Mouse (Mus musculus) heart, postnatal 0 days (tissue): ENCODE measurements around the gene Rergl. TPM values are rescaled to one million over a fixed set of nuclear protein-coding genes. Genes with fewer than 3 reads are reported as not detected.

ENCODE experiments used
- ATAC-seq: fragments of 200-750 bp; cut with Nextera tagmentation; 2 replicates; pipeline ENCODE4 v1.8.0; 2017; ENCODE audit warnings: low read depth, moderate number of reproducible peaks, moderate library complexity; ENCODE audit not compliant: insufficient read depth
- DNase-seq: peaks from one replicate; pipeline ENCODE4 v3.0.0-alpha.2; 2016; ENCODE audit warnings: low spot score
- H3K27ac ChIP-seq: fragments of 300-500 bp; sonication (generic); 2 replicates; pipeline ENCODE4 v1.5.1; 2014; ENCODE audit warnings: low read depth, mild to moderate bottlenecking
- H3K27me3 ChIP-seq: fragments of 300-500 bp; sonication (generic); 2 replicates; pipeline ENCODE4 v1.6.1; 2014; ENCODE audit warnings: low read length, mixed read lengths; ENCODE audit not compliant: control insufficient read depth, insufficient read depth
- H3K36me3 ChIP-seq: fragments of 300-500 bp; sonication (generic); replicated peaks from 2 replicates; pipeline ENCODE4 v1.6.1; 2014; ENCODE audit warnings: low read length, mixed read lengths; ENCODE audit not compliant: control insufficient read depth, insufficient read depth
- H3K4me1 ChIP-seq: fragments of 300-500 bp; sonication (generic); 2 replicates; pipeline ENCODE4 v1.6.1; 2014; ENCODE audit warnings: antibody characterized with exemption; ENCODE audit not compliant: control insufficient read depth, insufficient read depth
- H3K4me2 ChIP-seq: fragments of 300-500 bp; sonication (generic); 2 replicates; pipeline ENCODE4 v1.6.1; 2014; ENCODE audit warnings: low read depth, mild to moderate bottlenecking, low read length, moderate library complexity
- H3K4me3 ChIP-seq: fragments of 300-500 bp; sonication (generic); 2 replicates; pipeline ENCODE4 v1.5.1; 2014; ENCODE audit warnings: low read depth, low read length
- H3K9ac ChIP-seq: fragments of 300-500 bp; sonication (generic); replicated peaks from 2 replicates; pipeline ENCODE4 v1.6.1; 2014; ENCODE audit warnings: low read depth, low read length, mixed read lengths
- H3K9me3 ChIP-seq: fragments of 300-500 bp; sonication (generic); replicated peaks from 2 replicates; pipeline ENCODE4 v1.6.1; 2016; ENCODE audit warnings: low read length; ENCODE audit not compliant: control insufficient read depth
- CTCF ChIP-seq: IDR thresholded peaks from 2 replicates; pipeline ENCODE4 v1.5.1; 2016; ENCODE audit warnings: antibody characterized with exemption, control low read depth, low read depth
- EP300 ChIP-seq: IDR thresholded peaks from 2 replicates; pipeline ENCODE4 v1.6.1; 2016; ENCODE audit warnings: antibody characterized with exemption, low read depth
- WGBS: fragments of 180-500 bp; shearing (Covaris S2); extraction: QIAGEN DNeasy Blood & Tissue Kit; methylation state at CpG from one replicate; pipeline ENCODE4 v1.1.7; 2014; 5-methylcytosine and 5-hydroxymethylcytosine counted together
- polyA plus RNA-seq: library from polyadenylated mRNA; unstranded; fragments of >200 nt; fragmentation: Nextera tagmentation; extraction: Ambion mirVana; gene quantifications from 2 replicates; pipeline ENCODE4 v1.2.1, GENCODE M21; 2015
- total RNA-seq: library from RNA; depleted of rRNA; stranded (reverse); fragments of >200 nt; gene quantifications from 2 replicates; pipeline ENCODE4 v1.2.3, GENCODE M21; 2014; ENCODE audit warnings: low replicate concordance; rRNA removed

Rergl gene
- total and polyA plus RNA-seq, 2 experiments from 2014 or later = not detected

DNA sequence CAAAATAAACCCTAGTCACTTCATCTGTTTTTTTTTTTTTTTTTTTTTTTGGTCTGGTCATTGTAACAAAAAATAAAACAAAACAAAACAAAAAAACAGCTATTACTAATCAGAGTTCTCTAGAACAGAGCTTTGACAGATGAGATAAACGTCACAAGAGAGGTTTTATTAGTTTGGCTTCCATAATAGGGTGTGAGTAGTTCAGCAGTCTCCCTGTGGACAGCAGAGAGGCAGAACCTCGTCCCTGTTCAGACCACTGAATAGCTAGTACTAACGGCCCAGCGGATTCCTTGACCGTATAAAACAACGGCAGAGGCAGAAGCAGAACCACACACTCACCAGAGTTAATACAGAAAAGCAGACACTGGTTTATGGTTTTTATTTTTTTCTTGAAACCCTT lies 36.8 kb downstream of the Rergl start:
- H3K4me3 ChIP-seq = no peak overlapping the region
- no peaks in the 10 kb centered on the region for H3K27me3 ChIP-seq
- H3K9me3 ChIP-seq = no peaks in the 10 kb centered on the region
- no peak overlapping the region for H3K4me2 ChIP-seq
- no peak for TF ChIP-seq CTCF
- no peak overlapping the region for H3K9ac ChIP-seq
- DNase-seq = no peak
- no peak for ATAC-seq
- H3K4me1 ChIP-seq = no peaks in the 10 kb centered on the region
- WGBS = 56% methylated on average over 6 of the region's 6 CpGs
- no peak overlapping the region for H3K27ac ChIP-seq
- no peaks in the 10 kb centered on the region for H3K36me3 ChIP-seq

DNA sequence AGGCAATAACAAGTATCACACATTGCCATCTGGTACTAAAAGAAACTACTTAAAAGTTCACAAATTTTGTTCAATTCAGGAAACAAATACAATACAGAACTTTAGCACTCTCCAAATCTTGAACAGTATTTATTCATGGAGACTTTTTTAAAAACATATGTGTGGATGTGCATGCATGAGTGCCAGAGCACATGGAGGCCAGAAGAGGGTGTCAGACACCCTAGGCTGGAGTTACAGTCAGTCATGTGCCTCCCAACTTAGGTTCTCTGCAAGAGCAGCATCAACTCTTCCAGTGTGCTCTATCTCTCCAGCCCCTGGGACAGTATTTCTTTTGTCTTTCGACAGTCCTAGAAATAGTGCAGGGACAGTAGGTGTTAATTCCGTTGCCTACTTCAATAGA lies 37.5 kb downstream of the Rergl start:
- Histone ChIP-seq H3K4me2 (no peak overlapping the region), H3K27me3 (no peaks in the 10 kb centered on the region), H3K9me3 (no peaks in the 10 kb centered on the region), H3K4me1 (no peaks in the 10 kb centered on the region), H3K4me3 (no peak overlapping the region), H3K27ac (no peak overlapping the region), H3K36me3 (no peaks in the 10 kb centered on the region), H3K9ac (no peak overlapping the region)
- ATAC-seq = no peak
- TF ChIP-seq EP300 (no peak), CTCF (no peak)
- whole genome bisulfite sequencing = 75% methylated on average over 2 of the region's 2 CpGs
- no peak for DNase-seq

DNA sequence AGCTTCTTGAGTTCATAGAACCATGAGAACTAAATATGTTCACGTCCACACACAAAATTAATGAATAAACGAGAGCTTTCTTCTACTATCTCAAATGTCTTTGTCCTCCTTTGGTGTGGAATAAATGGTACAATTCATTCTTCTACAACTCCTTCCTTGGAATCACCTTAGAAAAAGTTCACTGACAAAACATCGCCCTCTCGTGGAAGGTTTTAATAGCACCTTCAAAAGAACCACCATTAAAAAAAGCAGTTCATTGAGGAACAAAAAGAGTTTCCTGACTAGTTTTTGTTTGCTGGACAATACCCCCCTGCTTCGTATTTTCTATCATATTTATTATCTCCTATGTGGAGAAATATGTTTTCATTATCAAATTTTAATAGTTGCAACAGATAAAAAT lies 40.7 kb downstream of the Rergl start:
- DNase-seq = no peak
- H3K4me3 ChIP-seq = no peak overlapping the region
- no peaks in the 10 kb centered on the region for H3K27me3 ChIP-seq
- TF ChIP-seq CTCF (peak; percentile 33), EP300 (no peak)
- no peak overlapping the region for H3K27ac ChIP-seq
- H3K9me3 ChIP-seq = no peaks in the 10 kb centered on the region
- H3K4me2 ChIP-seq = no peak overlapping the region
- H3K4me1 ChIP-seq = no peaks in the 10 kb centered on the region
- H3K9ac ChIP-seq = no peak overlapping the region
- no peaks in the 10 kb centered on the region for H3K36me3 ChIP-seq
- WGBS = 21% methylated on average over 5 of the region's 5 CpGs
- no peak for ATAC-seq

DNA sequence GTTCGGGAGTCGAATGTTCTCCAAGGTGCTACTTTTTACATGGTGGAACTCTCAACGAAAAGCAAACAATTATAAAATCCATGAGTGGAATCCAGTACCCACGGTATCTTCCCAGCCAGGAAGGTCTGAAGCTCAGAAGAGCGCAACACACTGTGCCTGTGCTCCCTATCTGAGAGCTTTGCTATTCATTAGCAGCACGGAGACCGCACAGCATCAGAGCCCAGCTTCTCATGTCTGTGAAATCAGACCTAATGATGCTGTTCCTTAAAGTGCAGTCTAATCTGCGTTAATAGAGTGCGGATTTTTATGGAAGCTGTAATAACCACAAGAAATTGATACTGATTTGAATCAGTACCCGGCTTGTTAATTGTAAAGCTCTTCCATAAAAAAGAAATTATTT lies 41.3 kb downstream of the Rergl start:
- Histone ChIP-seq H3K9me3 (no peaks in the 10 kb centered on the region), H3K27ac (no peak overlapping the region), H3K4me1 (no peaks in the 10 kb centered on the region), H3K4me2 (no peak overlapping the region), H3K27me3 (no peaks in the 10 kb centered on the region), H3K4me3 (no peak overlapping the region), H3K9ac (no peak overlapping the region), H3K36me3 (no peaks in the 10 kb centered on the region)
- TF ChIP-seq EP300 (no peak), CTCF (no peak)
- 83% methylated on average over 10 of the region's 10 CpGs for WGBS
- ATAC-seq = no peak
- no peak for DNase-seq

DNA sequence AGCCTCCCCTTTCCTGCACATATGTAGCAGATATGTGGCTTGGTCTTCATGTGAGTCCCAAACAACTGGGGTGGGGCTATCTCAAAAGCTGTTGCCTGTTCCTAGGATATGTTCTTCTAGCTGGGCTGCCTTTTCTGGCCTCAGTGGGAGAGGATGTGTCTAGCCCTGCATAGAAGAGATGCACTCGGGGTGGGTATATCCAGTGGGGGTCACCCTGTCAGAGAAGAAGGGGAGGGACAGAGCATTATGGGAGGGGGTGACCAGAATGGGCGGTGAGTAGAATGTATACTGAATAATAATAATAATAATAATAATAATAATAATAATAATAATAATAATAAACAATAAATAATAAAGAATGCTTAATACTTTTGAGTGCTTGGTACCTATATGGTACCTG lies 57.8 kb downstream of the Rergl start:
- no peaks in the 10 kb centered on the region for H3K36me3 ChIP-seq
- 62% methylated on average over 2 of the region's 2 CpGs for WGBS
- H3K27ac ChIP-seq = no peak overlapping the region
- H3K4me1 ChIP-seq = no peaks in the 10 kb centered on the region
- H3K4me3 ChIP-seq = no peak overlapping the region
- TF ChIP-seq EP300 (no peak), CTCF (no peak)
- no peaks in the 10 kb centered on the region for H3K9me3 ChIP-seq
- H3K27me3 ChIP-seq = no peaks in the 10 kb centered on the region
- ATAC-seq (no peak; the same call in 1 of the 2 replicates), DNase-seq (no peak)
- no peak overlapping the region for H3K9ac ChIP-seq
- no peak overlapping the region for H3K4me2 ChIP-seq

Other genes with a start within 250 kb of the Rergl start
- not detected in 2 replicates for gene Pik3c2g, start 85.2 kb upstream of the Rergl start, total RNA-seq
- 0.26 TPM in 1 of 2 replicates, not detected in the other for gene Pik3c2g, start 85.2 kb upstream of the Rergl start, polyA plus RNA-seq